Mouse (Mus musculus) liver, embryonic 15.5 days (tissue): ENCODE measurements at regions not wholly inside any gene's neighbourhood (a gene's known extent, or its start where the extent isn't known, plus 50 kb on each side); places are given as distances from the start of the nearest gene placed in this dataset.
A peak's percentile ranks its signal among the peaks of the same experiment; 100 is the strongest.

ENCODE experiments used
- ATAC-seq: fragments of 200-750 bp; cut with Nextera tagmentation; 2 replicates; pipeline ENCODE4 v1.8.0; 2017; ENCODE audit warnings: moderate number of reproducible peaks, mild to moderate bottlenecking, moderate library complexity; ENCODE audit not compliant: insufficient read depth
- H3K27ac ChIP-seq: fragments of 300-500 bp; sonication (generic); replicated peaks from 2 replicates; pipeline ENCODE4 v1.5.1; 2015; ENCODE audit warnings: mild to moderate bottlenecking, inconsistent platforms
- H3K27me3 ChIP-seq: fragments of 300-500 bp; sonication (generic); 2 replicates; pipeline ENCODE4 v1.6.1; 2015; ENCODE audit warnings: mild to moderate bottlenecking, inconsistent platforms
- H3K36me3 ChIP-seq: fragments of 300-500 bp; sonication (generic); replicated peaks from 2 replicates; pipeline ENCODE4 v1.6.1; 2015; ENCODE audit warnings: moderate library complexity, mild to moderate bottlenecking, inconsistent platforms
- H3K4me1 ChIP-seq: fragments of 300-500 bp; sonication (generic); replicated peaks from 2 replicates; pipeline ENCODE4 v1.6.1; 2015; ENCODE audit warnings: inconsistent platforms
- H3K4me2 ChIP-seq: fragments of 300-500 bp; sonication (generic); 2 replicates; pipeline ENCODE4 v1.6.1; 2015; ENCODE audit warnings: moderate library complexity, mild to moderate bottlenecking, inconsistent platforms
- H3K4me3 ChIP-seq: fragments of 300-500 bp; sonication (generic); replicated peaks from 2 replicates; pipeline ENCODE4 v1.5.1; 2015; ENCODE audit warnings: mild to moderate bottlenecking, inconsistent platforms
- H3K9ac ChIP-seq: fragments of 300-500 bp; sonication (generic); 2 replicates; pipeline ENCODE4 v1.6.1; 2015; ENCODE audit warnings: moderate library complexity, mild to moderate bottlenecking, inconsistent platforms
- H3K9me3 ChIP-seq: fragments of 300-500 bp; sonication (generic); replicated peaks from 2 replicates; pipeline ENCODE4 v1.6.1; 2016; ENCODE audit warnings: inconsistent platforms
- WGBS: fragments of 180-500 bp; shearing (Covaris S2); methylation state at CpG from one replicate; pipeline ENCODE4 v1.1.7; 2015; ENCODE audit warnings: mixed read lengths; ENCODE audit not compliant: insufficient replicate concordance; 5-methylcytosine and 5-hydroxymethylcytosine counted together

DNA sequence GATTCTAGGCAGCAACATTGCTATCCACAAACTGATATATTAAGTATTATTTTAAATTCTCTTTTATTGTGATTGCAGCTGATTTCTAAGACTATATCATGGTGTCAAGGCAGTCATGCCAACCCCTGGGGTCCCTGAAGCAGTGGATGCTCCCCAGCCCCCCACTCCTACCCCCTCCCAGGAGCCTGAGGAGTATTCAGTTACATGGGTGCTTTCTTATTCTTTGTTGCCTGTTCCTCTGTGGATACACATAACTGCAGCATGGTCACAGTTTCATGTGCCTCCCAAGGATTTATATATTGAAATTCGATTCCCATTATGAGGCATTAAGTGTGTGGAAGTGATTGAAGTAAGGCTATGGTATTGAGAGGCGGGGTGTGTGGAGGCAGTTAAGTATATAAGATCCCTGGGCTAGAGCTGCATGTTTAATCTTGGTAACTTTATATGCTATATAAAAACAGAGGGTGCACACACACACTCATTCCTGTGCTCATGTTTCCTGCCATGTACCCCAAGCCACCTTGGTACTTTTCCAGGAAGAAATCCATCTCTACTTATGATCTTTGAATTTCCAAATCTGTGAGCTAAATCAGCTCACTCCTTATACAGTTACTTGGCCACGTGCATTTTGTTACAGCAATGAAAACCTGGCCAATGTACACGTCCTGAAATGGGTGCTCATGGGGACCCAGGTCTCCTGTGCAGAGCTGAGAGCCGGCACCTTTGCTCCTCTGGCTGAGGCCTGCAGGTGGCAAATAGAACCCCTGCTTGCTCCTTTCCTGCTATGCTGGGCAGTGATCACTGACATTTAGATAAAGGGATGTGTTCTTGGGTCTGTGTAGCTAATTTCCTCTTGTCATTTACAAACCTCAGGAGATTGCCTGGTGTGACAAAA, 259.0 kb downstream of the Nek10 start:
- no peaks in the 10 kb centered on the region for H3K4me1 ChIP-seq
- no peak overlapping the region for H3K4me3 ChIP-seq
- no peak overlapping the region for H3K4me2 ChIP-seq
- no peaks in the 10 kb centered on the region for H3K36me3 ChIP-seq
- H3K27me3 ChIP-seq: no peaks in the 10 kb centered on the region
- no peak overlapping the region for H3K27ac ChIP-seq
- 0 out of 2 replicates have a peak, but pooled peaks have one; percentile 22 for ATAC-seq
- WGBS: 27% methylated on average over 5 of the region's 5 CpGs
- H3K9me3 ChIP-seq: no peaks in the 10 kb centered on the region
- H3K9ac ChIP-seq: no peak overlapping the region

DNA sequence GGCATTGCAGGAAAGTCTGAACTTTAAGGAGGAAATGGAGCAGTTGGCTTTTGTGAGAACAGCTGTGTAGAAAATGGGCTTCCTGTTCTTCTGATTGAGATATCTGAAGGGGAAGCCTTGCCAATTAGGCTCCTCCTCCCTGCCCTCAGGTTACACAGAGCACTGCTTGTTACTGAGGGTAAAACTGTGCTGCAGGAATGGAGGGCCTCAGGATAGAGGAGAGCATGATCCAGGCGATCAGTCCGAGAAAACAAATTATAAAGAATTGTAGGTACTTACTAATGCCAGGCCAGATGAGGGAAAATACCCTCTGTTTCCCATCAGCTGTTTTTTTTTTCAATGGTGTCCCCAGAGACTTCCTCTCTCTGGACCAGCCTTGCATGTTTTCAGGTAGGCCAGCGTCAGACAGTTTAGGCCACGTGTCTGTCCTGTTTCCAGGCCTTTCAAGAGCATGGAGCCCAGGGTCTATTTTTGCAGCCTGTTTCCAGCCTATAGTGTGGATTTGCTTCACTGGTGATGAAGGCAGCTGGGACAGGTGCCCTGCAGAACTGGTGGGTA, 259.7 kb downstream of the Nek10 start:
- WGBS: 18% methylated on average over 4 of the region's 4 CpGs
- no peak overlapping the region for H3K27ac ChIP-seq
- peak; percentile 47; the same call in 1 of the 2 replicates for ATAC-seq

DNA sequence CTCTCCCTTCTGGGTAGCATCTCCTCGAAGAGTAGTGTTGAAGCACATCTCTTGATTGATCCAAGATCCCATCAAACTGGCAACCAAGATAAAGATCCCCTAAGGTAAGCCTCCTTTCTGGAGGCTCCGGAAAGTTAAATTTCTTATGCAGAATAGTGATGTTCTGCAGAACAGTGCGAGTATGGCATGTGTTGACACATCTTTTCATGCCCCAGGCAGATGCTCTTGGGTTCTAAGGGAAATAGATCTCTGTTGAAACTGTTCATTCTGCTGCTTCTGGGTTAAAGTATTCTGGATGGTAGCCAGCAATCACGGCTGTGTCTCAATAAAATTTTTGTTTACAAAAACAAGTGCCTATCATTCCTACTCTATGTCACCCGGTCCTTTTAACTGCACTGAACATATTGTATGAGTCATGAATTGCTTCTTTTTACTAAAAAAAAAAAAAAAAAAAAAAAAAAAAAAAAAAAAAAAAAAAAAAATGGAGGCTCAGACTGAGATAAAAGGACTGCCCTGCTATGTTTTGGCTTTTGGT, 261.8 kb downstream of the Nek10 start:
- Histone ChIP-seq H3K27me3 (no peaks in the 10 kb centered on the region), H3K4me1 (no peaks in the 10 kb centered on the region), H3K4me2 (no peak overlapping the region), H3K9ac (no peak overlapping the region), H3K4me3 (no peak overlapping the region), H3K27ac (no peak overlapping the region), H3K36me3 (no peaks in the 10 kb centered on the region), H3K9me3 (no peaks in the 10 kb centered on the region)
- 42% methylated on average over 5 of the region's 5 CpGs for WGBS
- ATAC-seq: no peak

More for the DNA sequence above, 259.7 kb downstream of the Nek10 start:
- H3K9ac ChIP-seq: no peak overlapping the region
- no peaks in the 10 kb centered on the region for H3K4me1 ChIP-seq
- H3K4me3 ChIP-seq: no peak overlapping the region
- H3K36me3 ChIP-seq: no peaks in the 10 kb centered on the region
- H3K9me3 ChIP-seq: no peaks in the 10 kb centered on the region
- H3K27me3 ChIP-seq: no peaks in the 10 kb centered on the region
- H3K4me2 ChIP-seq: no peak overlapping the region

DNA sequence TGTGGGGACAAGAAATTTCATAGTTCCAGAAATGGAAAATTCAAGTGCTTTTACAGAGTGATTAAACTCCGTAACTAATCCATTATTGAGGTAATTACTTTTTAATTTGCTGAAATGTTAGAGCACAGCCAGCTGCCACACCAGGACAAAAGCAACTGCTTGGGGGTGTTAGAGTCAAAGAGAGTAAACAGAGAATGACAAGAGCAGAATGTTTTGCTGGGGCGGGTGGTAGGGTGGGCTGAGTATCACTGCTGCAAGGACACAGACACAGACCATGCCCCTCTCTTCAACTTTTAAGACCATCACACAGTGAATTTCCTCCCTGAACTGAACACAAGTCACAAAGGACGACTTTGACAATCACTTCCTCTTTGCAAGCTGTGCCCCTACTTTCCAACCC, 272.7 kb downstream of the Nek10 start:
- Histone ChIP-seq H3K27ac (no peak overlapping the region), H3K27me3 (no peaks in the 10 kb centered on the region), H3K9ac (no peak overlapping the region), H3K4me3 (no peak overlapping the region), H3K4me1 (no peaks in the 10 kb centered on the region), H3K4me2 (no peak overlapping the region), H3K9me3 (no peaks in the 10 kb centered on the region), H3K36me3 (no peaks in the 10 kb centered on the region)
- WGBS: 27% methylated on average over 3 of the region's 3 CpGs
- ATAC-seq: no peak

GRCm38 (mm10) chr14:15082889-15083288, 279.7 kb downstream of the Nek10 start:
- Histone ChIP-seq H3K27me3 (no peaks in the 10 kb centered on the region), H3K27ac (no peak overlapping the region), H3K4me3 (no peak overlapping the region), H3K9me3 (no peaks in the 10 kb centered on the region), H3K36me3 (no peaks in the 10 kb centered on the region), H3K9ac (no peak overlapping the region), H3K4me2 (no peak overlapping the region), H3K4me1 (no peaks in the 10 kb centered on the region)
- ATAC-seq: no peak
- WGBS: 59% methylated on average over 2 of the region's 2 CpGs

- Histone ChIP-seq H3K27me3 (no peaks in the 10 kb centered on the region), H3K4me3 (no peak overlapping the region), H3K36me3 (no peaks in the 10 kb centered on the region), H3K27ac (no peak overlapping the region), H3K9ac (no peak overlapping the region), H3K9me3 (no peaks in the 10 kb centered on the region), H3K4me1 (no peaks in the 10 kb centered on the region), H3K4me2 (no peak overlapping the region)
- 16% methylated on average over 1 of the region's 1 CpGs for WGBS
- ATAC-seq: no peak
Measured at GRCm38 (mm10) chr14:15083812-15084211, 280.6 kb downstream of the Nek10 start.

DNA sequence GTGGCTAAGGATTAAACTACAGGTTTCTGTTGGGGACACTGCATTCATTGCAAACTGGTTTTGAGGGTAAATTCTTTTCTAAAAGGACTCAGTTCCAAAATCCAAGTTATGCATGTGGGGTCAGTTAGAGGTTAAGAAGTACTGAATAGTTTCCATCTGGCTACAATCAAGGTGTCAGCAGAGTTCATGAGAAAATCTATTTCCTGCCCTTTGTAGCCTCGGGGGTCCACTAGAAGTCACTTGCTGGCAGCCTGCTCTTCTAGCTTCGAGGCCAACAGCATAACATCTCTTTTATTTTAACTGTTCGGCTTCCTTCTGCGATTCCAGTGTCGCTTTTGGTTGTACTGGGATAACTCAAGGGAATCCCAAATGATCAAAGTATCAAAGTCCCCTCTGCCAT, 283.8 kb downstream of the Nek10 start:
- H3K4me1 ChIP-seq: no peaks in the 10 kb centered on the region
- no peaks in the 10 kb centered on the region for H3K36me3 ChIP-seq
- no peak overlapping the region for H3K4me2 ChIP-seq
- H3K27ac ChIP-seq: no peak overlapping the region
- H3K4me3 ChIP-seq: no peak overlapping the region
- WGBS: 61% methylated on average over 5 of the region's 5 CpGs
- no peak overlapping the region for H3K9ac ChIP-seq
- H3K27me3 ChIP-seq: no peaks in the 10 kb centered on the region
- ATAC-seq: no peak
- H3K9me3 ChIP-seq: no peaks in the 10 kb centered on the region

DNA sequence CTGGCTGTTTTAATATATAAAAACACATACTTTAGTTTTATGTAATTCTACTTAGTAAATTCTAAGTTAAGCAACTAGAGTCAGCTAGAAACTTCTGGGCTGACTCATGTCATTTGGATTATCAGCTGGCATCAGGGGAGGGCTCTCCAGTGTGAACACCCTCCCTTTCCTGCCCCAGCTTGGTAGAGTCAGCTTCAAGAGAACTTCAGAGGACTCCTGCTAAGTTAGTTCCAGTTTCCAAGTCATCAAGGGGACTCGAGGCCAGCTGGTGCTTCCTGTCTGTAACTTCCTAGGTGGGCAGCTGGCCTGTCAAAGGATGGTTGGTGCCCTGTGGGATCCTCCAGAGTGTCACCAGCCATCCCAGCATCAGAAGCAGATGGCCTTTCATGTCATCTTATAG, 293.6 kb downstream of the Nek10 start:
- ATAC-seq: no peak
- Histone ChIP-seq H3K4me2 (no peak overlapping the region), H3K9ac (no peak overlapping the region), H3K36me3 (no peaks in the 10 kb centered on the region), H3K4me3 (no peak overlapping the region), H3K9me3 (no peaks in the 10 kb centered on the region), H3K27me3 (no peaks in the 10 kb centered on the region), H3K27ac (no peak overlapping the region), H3K4me1 (no peaks in the 10 kb centered on the region)
- WGBS: 7% methylated on average over 1 of the region's 1 CpGs

- H3K4me2 ChIP-seq: no peak overlapping the region
- no peaks in the 10 kb centered on the region for H3K9me3 ChIP-seq
- H3K4me1 ChIP-seq: no peaks in the 10 kb centered on the region
- no peaks in the 10 kb centered on the region for H3K36me3 ChIP-seq
- no peak overlapping the region for H3K27ac ChIP-seq
- H3K27me3 ChIP-seq: no peaks in the 10 kb centered on the region
- ATAC-seq: no peak
- no peak overlapping the region for H3K4me3 ChIP-seq
- H3K9ac ChIP-seq: no peak overlapping the region
Measured at GRCm38 (mm10) chr14:15099909-15100308, 296.7 kb downstream of the Nek10 start.

GRCm38 (mm10) chr14:15107795-15108321, 304.6 kb downstream of the Nek10 start:
- Histone ChIP-seq H3K4me1 (no peaks in the 10 kb centered on the region), H3K27ac (no peak overlapping the region), H3K9ac (no peak overlapping the region), H3K4me3 (no peak overlapping the region), H3K9me3 (no peaks in the 10 kb centered on the region), H3K4me2 (no peak overlapping the region), H3K36me3 (no peaks in the 10 kb centered on the region), H3K27me3 (no peaks in the 10 kb centered on the region)
- ATAC-seq: no peak
- 50% methylated on average over 2 of the region's 2 CpGs for WGBS

- Histone ChIP-seq H3K9ac (no peak overlapping the region), H3K4me1 (no peaks in the 10 kb centered on the region), H3K4me2 (no peak overlapping the region), H3K27me3 (no peaks in the 10 kb centered on the region), H3K9me3 (no peaks in the 10 kb centered on the region), H3K4me3 (no peak overlapping the region), H3K27ac (no peak overlapping the region), H3K36me3 (no peaks in the 10 kb centered on the region)
- ATAC-seq: no peak
- WGBS: 27% methylated on average over 2 of the region's 2 CpGs
Measured at GRCm38 (mm10) chr14:15119745-15120144, 316.5 kb downstream of the Nek10 start.
